Mouse (Mus musculus) hindbrain, embryonic 15.5 days (tissue): ENCODE measurements at regions not wholly inside any gene's neighbourhood (a gene's known extent, or its start where the extent isn't known, plus 50 kb on each side); places are given as distances from the start of the nearest gene placed in this dataset.

Experiments
- ATAC-seq: fragments of 200-750 bp; cut with Nextera tagmentation; 2 replicates; pipeline ENCODE4 v1.8.0; 2017; ENCODE audit warnings: low read depth, moderate number of reproducible peaks, moderate TSS enrichment; ENCODE audit not compliant: low FRiP score
- H3K27ac ChIP-seq: fragments of 300-500 bp; sonication (generic); replicated peaks from 2 replicates; pipeline ENCODE4 v1.5.1; 2015; ENCODE audit warnings: mild to moderate bottlenecking, inconsistent platforms
- H3K27me3 ChIP-seq: fragments of 300-500 bp; sonication (generic); 2 replicates; pipeline ENCODE4 v1.6.1; 2015; ENCODE audit warnings: control low read depth, inconsistent platforms
- H3K36me3 ChIP-seq: fragments of 300-500 bp; sonication (generic); 2 replicates; pipeline ENCODE4 v1.6.1; 2015; ENCODE audit warnings: control low read depth, inconsistent platforms
- H3K4me1 ChIP-seq: fragments of 300-500 bp; sonication (generic); replicated peaks from 2 replicates; pipeline ENCODE4 v1.6.1; 2015; ENCODE audit warnings: control low read depth, inconsistent platforms
- H3K4me2 ChIP-seq: fragments of 300-500 bp; sonication (generic); 2 replicates; pipeline ENCODE4 v1.6.1; 2015; ENCODE audit warnings: moderate library complexity, mild to moderate bottlenecking, inconsistent platforms
- H3K4me3 ChIP-seq: fragments of 300-500 bp; sonication (generic); 2 replicates; pipeline ENCODE4 v1.5.1; 2015; ENCODE audit warnings: mild to moderate bottlenecking, inconsistent platforms
- H3K9ac ChIP-seq: fragments of 300-500 bp; sonication (generic); 2 replicates; pipeline ENCODE4 v1.6.1; 2015; ENCODE audit warnings: inconsistent platforms
- H3K9me3 ChIP-seq: fragments of 300-500 bp; sonication (generic); 2 replicates; pipeline ENCODE4 v1.6.1; 2016; ENCODE audit warnings: control low read depth, inconsistent platforms
- WGBS: fragments of 180-500 bp; shearing (Covaris S2); methylation state at CpG from one replicate; pipeline ENCODE4 v1.1.7; 2015; 5-methylcytosine and 5-hydroxymethylcytosine counted together

- Histone ChIP-seq H3K4me3 (no peak overlapping the region), H3K27me3 (no peaks in the 10 kb centered on the region), H3K27ac (no peak overlapping the region), H3K4me1 (no peaks in the 10 kb centered on the region), H3K9me3 (no peaks in the 10 kb centered on the region), H3K4me2 (no peak overlapping the region), H3K36me3 (no peaks in the 10 kb centered on the region), H3K9ac (no peak overlapping the region)
- no peak for ATAC-seq
Measured at GRCm38 (mm10) chr10:101486504-101486903, 194.8 kb upstream of the Mgat4c start.

GRCm38 (mm10) chr10:101490418-101491055 lies 190.8 kb upstream of the Mgat4c start:
- 68% methylated on average over 1 of the region's 1 CpGs for WGBS
- no peak overlapping the region for H3K27ac ChIP-seq
- no peaks in the 10 kb centered on the region for H3K27me3 ChIP-seq
- no peaks in the 10 kb centered on the region for H3K36me3 ChIP-seq
- H3K4me1 ChIP-seq = no peaks in the 10 kb centered on the region
- H3K4me2 ChIP-seq = no peak overlapping the region
- H3K4me3 ChIP-seq = no peak overlapping the region
- no peaks in the 10 kb centered on the region for H3K9me3 ChIP-seq
- ATAC-seq = no peak
- H3K9ac ChIP-seq = no peak overlapping the region

GRCm38 (mm10) chr10:101515087-101515486 lies 166.2 kb upstream of the Mgat4c start:
- H3K36me3 ChIP-seq = no peaks in the 10 kb centered on the region
- 61% methylated on average over 3 of the region's 3 CpGs for WGBS
- no peaks in the 10 kb centered on the region for H3K4me1 ChIP-seq
- no peak for ATAC-seq
- no peak overlapping the region for H3K9ac ChIP-seq
- H3K27ac ChIP-seq = no peak overlapping the region
- no peak overlapping the region for H3K4me2 ChIP-seq
- H3K4me3 ChIP-seq = no peak overlapping the region
- H3K9me3 ChIP-seq = no peaks in the 10 kb centered on the region
- no peaks in the 10 kb centered on the region for H3K27me3 ChIP-seq

DNA sequence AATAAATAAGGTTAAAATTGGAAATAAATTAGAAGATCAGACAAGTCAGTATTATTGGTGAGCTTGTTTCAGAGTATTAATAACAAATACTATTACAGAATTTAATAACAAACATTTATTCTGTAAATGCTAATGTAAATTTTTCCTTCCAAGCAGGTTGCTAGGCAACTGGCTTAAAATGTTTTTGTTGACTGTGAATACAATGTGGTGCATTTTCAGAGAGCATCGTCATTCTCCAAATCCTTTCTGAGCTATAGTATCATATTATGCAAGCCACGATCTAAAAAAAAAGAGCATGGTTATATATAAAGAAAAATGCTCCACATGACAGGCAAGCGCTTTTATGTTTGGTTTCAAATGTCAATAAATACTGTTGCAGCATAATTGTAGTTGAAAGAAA lies 164.4 kb upstream of the Mgat4c start:
- no peak for ATAC-seq
- 41% methylated on average over 3 of the region's 3 CpGs for WGBS

GRCm38 (mm10) chr10:101532325-101532724 lies 149.0 kb upstream of the Mgat4c start:
- Histone ChIP-seq H3K9me3 (no peaks in the 10 kb centered on the region), H3K27ac (no peak overlapping the region), H3K9ac (no peak overlapping the region), H3K4me1 (no peaks in the 10 kb centered on the region), H3K4me2 (no peak overlapping the region), H3K4me3 (no peak overlapping the region), H3K27me3 (no peaks in the 10 kb centered on the region), H3K36me3 (no peaks in the 10 kb centered on the region)
- 45% methylated on average over 2 of the region's 2 CpGs for WGBS
- ATAC-seq = no peak

More for the DNA sequence above, 164.4 kb upstream of the Mgat4c start:
- H3K9me3 ChIP-seq = no peaks in the 10 kb centered on the region
- H3K9ac ChIP-seq = no peak overlapping the region
- no peaks in the 10 kb centered on the region for H3K27me3 ChIP-seq
- H3K27ac ChIP-seq = no peak overlapping the region
- no peak overlapping the region for H3K4me2 ChIP-seq
- H3K36me3 ChIP-seq = no peaks in the 10 kb centered on the region
- H3K4me3 ChIP-seq = no peak overlapping the region
- H3K4me1 ChIP-seq = no peaks in the 10 kb centered on the region

DNA sequence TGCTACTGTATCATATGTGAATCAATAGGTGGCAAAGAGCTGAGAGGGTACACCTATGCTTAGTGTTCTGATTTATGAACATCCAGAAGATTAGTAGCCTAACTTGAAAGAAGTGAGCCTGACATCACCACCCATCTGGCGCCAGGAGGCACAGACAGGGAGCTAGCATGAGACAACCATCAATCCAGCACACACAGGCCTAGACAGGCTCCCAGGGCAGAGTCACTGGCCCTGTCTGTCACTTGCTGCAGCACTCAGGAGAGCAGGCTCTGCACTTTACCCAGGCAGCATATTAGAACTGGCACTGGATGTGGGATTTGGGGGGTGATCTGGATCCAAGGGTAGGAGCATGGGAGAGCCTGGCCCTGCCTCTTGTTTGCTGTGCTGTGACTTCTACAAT lies 137.1 kb upstream of the Mgat4c start:
- 0 out of 2 replicates have a peak, but pooled peaks have one; percentile 45 for ATAC-seq
- no peaks in the 10 kb centered on the region for H3K27me3 ChIP-seq
- WGBS = 77% methylated on average over 1 of the region's 1 CpGs

GRCm38 (mm10) chr10:101550645-101551044 lies 130.6 kb upstream of the Mgat4c start:
- no peak overlapping the region for H3K27ac ChIP-seq
- no peaks in the 10 kb centered on the region for H3K4me1 ChIP-seq
- 76% methylated on average over 3 of the region's 3 CpGs for WGBS
- no peak overlapping the region for H3K9ac ChIP-seq
- H3K36me3 ChIP-seq = no peaks in the 10 kb centered on the region
- H3K9me3 ChIP-seq = no peaks in the 10 kb centered on the region
- no peaks in the 10 kb centered on the region for H3K27me3 ChIP-seq
- ATAC-seq = no peak
- no peak overlapping the region for H3K4me2 ChIP-seq
- no peak overlapping the region for H3K4me3 ChIP-seq

More for the DNA sequence above, 137.1 kb upstream of the Mgat4c start:
- Histone ChIP-seq H3K9ac (no peak overlapping the region), H3K36me3 (no peaks in the 10 kb centered on the region), H3K9me3 (no peaks in the 10 kb centered on the region), H3K4me1 (no peaks in the 10 kb centered on the region), H3K4me3 (no peak overlapping the region), H3K27ac (no peak overlapping the region), H3K4me2 (no peak overlapping the region)
